Mouse (Mus musculus) megakaryocyte progenitor cell, adult 5-6 weeks (primary cell): ENCODE results near the gene Xlr5b. TPM values are rescaled to one million over a fixed set of nuclear protein-coding genes. Genes with fewer than 3 reads are reported as not detected.
"Not testable (repeated sequence)": the region's sequence is repeated elsewhere in the genome, so short reads cannot be mapped to it uniquely, and the experiment has no call there.

ENCODE experiments used
- ATAC-seq: replicated peaks from 2 replicates; pipeline ENCODE4 v1.8.0; 2016; ENCODE audit warnings: mild to moderate bottlenecking, moderate TSS enrichment, inconsistent platforms; ENCODE audit not compliant: poor library complexity
- total RNA-seq, 2 experiments: library from RNA; stranded (forward) in 1 of 2; stranded (reverse) in 1 of 2; fragments of 157-497, 149-512 nt in 1 of 2; fragments of 200-1000 nt in 1 of 2; gene quantifications; 2 replicates each; pipeline versions ENCODE4 v1.2.3 to v1.2.4; 2015 to 2017

Gene Xlr5b
- total RNA-seq (2015) (not detected in 2 replicates), total RNA-seq (2017) (not detected in 2 replicates)

- ATAC-seq = not testable (repeated sequence)
These were observed at the start of gene Xlr5b for GRCm38 (mm10) chrX:73148496-73148895. Xlr5b (plus strand) TSS chrX:73148796.

GRCm38 (mm10) chrX:73116747-73117146 is 31.8 kb upstream of the Xlr5b start, which contains the start of gene Gm14685:
Gm14685 (plus strand) TSS chrX:73117047.
- not testable (repeated sequence) for ATAC-seq

GRCm38 (mm10) chrX:73122859-73123829 is 25.5 kb upstream of the Xlr5b start:
- ATAC-seq = peak; percentile 78

- ATAC-seq = peak; percentile 71
These were observed 5.4 kb upstream of the Xlr5b start for GRCm38 (mm10) chrX:73143218-73143618.

GRCm38 (mm10) chrX:73149350-73149749 is 754 bp downstream of the Xlr5b start, which contains the start of gene DXBay18:
DXBay18 (minus strand) TSS chrX:73149450.
- ATAC-seq = not testable (repeated sequence)

DNA sequence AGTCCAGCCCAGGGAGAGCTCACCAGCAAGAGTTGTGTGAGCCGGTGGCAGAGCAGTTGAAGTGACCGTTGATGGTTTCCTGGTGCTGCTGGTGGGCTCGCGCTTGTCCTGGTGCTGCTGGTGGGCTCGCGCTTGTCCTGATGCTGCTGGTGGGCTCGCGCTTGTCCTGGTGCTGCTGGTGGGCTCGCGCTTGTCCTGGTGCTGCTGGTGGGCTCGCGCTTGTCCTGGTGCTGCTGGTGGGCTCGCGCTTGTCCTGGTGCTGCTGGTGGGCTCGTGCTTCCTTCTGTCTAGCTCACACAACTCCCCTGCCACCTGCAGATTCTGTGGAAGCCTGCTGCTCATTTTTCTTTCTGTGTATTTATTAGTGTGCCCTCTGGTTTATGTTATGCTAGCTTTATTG is 28.3 kb downstream of the Xlr5b start, which contains the start of gene Spin2d:
TSS of gene Spin2d (minus strand) at position 101 of the 400 bp plus-strand sequence.
- ATAC-seq = not testable (repeated sequence)

GRCm38 (mm10) chrX:73191934-73192333 is 43.3 kb downstream of the Xlr5b start, which contains the start of gene Xlr3b:
Xlr3b (plus strand) TSS chrX:73192207.
- ATAC-seq = peak; percentile 69

Other genes starting within 250 kb of the Xlr5b start
- gene Cetn2, start 230.4 kb upstream of the Xlr5b start, total RNA-seq (2015) = 84.2 and 87.0 TPM in 2 replicates
- 105 and 113 TPM in 2 replicates for gene Cetn2, start 230.4 kb upstream of the Xlr5b start, total RNA-seq (2017)
- gene Nsdhl, start 230.2 kb upstream of the Xlr5b start, total RNA-seq (2015) = 24.1 and 27.3 TPM in 2 replicates
- gene Nsdhl, start 230.2 kb upstream of the Xlr5b start, total RNA-seq (2017) = 13.3 and 19.0 TPM in 2 replicates
- gene Zfp185, start 161.5 kb upstream of the Xlr5b start, total RNA-seq (2015) = not detected in 2 replicates
- not detected in 2 replicates for gene Zfp185, start 161.5 kb upstream of the Xlr5b start, total RNA-seq (2017)
- not detected in 2 replicates for gene Pnma5, start 111.7 kb upstream of the Xlr5b start, total RNA-seq (2015)
- not detected in 2 replicates for gene Pnma5, start 111.7 kb upstream of the Xlr5b start, total RNA-seq (2017)
- gene Pnma3, start 84.0 kb upstream of the Xlr5b start, total RNA-seq (2015) = not detected in 2 replicates
- gene Pnma3, start 84.0 kb upstream of the Xlr5b start, total RNA-seq (2017) = not detected in 2 replicates
- 15.1 and 18.9 TPM in 2 replicates for gene Xlr4a, start 66.3 kb upstream of the Xlr5b start, total RNA-seq (2015)
- gene Xlr4a, start 66.3 kb upstream of the Xlr5b start, total RNA-seq (2017) = 11.6 and 18.2 TPM in 2 replicates
- 0.93 and 3.3 TPM in 2 replicates for gene Xlr3a, start 51.7 kb upstream of the Xlr5b start, total RNA-seq (2015)
- 0.50 and 1.6 TPM in 2 replicates for gene Xlr3a, start 51.7 kb upstream of the Xlr5b start, total RNA-seq (2017)
- gene Gm14685, start 31.7 kb upstream of the Xlr5b start, total RNA-seq (2015) = not detected in 2 replicates
- gene Gm14685, start 31.7 kb upstream of the Xlr5b start, total RNA-seq (2017) = not detected in 2 replicates
- gene DXBay18, start 654 bp downstream of the Xlr5b start, total RNA-seq (2015) = not detected in 2 replicates
- gene DXBay18, start 654 bp downstream of the Xlr5b start, total RNA-seq (2017) = not detected in 2 replicates
- gene Spin2d, start 28.2 kb downstream of the Xlr5b start, total RNA-seq (2015) = not detected in 2 replicates
- not detected in 2 replicates for gene Spin2d, start 28.2 kb downstream of the Xlr5b start, total RNA-seq (2017)
- gene Xlr3b, start 43.4 kb downstream of the Xlr5b start, total RNA-seq (2015) = 7.7 and 8.5 TPM in 2 replicates
- gene Xlr3b, start 43.4 kb downstream of the Xlr5b start, total RNA-seq (2017) = 6.2 and 8.8 TPM in 2 replicates
- 16.7 and 22.3 TPM in 2 replicates for gene Xlr4b, start 65.5 kb downstream of the Xlr5b start, total RNA-seq (2015)
- gene Xlr4b, start 65.5 kb downstream of the Xlr5b start, total RNA-seq (2017) = 15.1 and 18.7 TPM in 2 replicates
- gene F8a, start 79.5 kb downstream of the Xlr5b start, total RNA-seq (2015) = 4.1 and 5.6 TPM in 2 replicates
- gene F8a, start 79.5 kb downstream of the Xlr5b start, total RNA-seq (2017) = 2.6 and 2.8 TPM in 2 replicates
- gene Xlr4c, start 94.3 kb downstream of the Xlr5b start, total RNA-seq (2015) = 4.2 and 16.7 TPM in 2 replicates
- gene Xlr4c, start 94.3 kb downstream of the Xlr5b start, total RNA-seq (2017) = 10.1 and 11.2 TPM in 2 replicates
- gene Xlr3c, start 116.6 kb downstream of the Xlr5b start, total RNA-seq (2015) = not detected in 2 replicates
- not detected in 2 replicates for gene Xlr3c, start 116.6 kb downstream of the Xlr5b start, total RNA-seq (2017)
- gene Xlr5a, start 144.2 kb downstream of the Xlr5b start, total RNA-seq (2015) = not detected in 2 replicates
- not detected in 2 replicates for gene Xlr5a, start 144.2 kb downstream of the Xlr5b start, total RNA-seq (2017)
- gene Xlr5c, start 144.2 kb downstream of the Xlr5b start, total RNA-seq (2015) = not detected in 2 replicates
- gene Xlr5c, start 144.2 kb downstream of the Xlr5b start, total RNA-seq (2017) = not detected in 2 replicates
- not detected in 2 replicates for gene Gm45015, start 188.0 kb downstream of the Xlr5b start, total RNA-seq (2015)
- gene Gm45015, start 188.0 kb downstream of the Xlr5b start, total RNA-seq (2017) = not detected in 2 replicates
- gene Zfp275, start 193.8 kb downstream of the Xlr5b start, total RNA-seq (2015) = 9.1 and 10.4 TPM in 2 replicates
- 6.0 and 8.8 TPM in 2 replicates for gene Zfp275, start 193.8 kb downstream of the Xlr5b start, total RNA-seq (2017)
- not detected in 2 replicates for gene Gm18336, start 249.9 kb downstream of the Xlr5b start, total RNA-seq (2015)
- not detected in 2 replicates for gene Gm18336, start 249.9 kb downstream of the Xlr5b start, total RNA-seq (2017)